26 mouse cellular contexts compared by ENCODE assay signal in the genomic region with DNA sequence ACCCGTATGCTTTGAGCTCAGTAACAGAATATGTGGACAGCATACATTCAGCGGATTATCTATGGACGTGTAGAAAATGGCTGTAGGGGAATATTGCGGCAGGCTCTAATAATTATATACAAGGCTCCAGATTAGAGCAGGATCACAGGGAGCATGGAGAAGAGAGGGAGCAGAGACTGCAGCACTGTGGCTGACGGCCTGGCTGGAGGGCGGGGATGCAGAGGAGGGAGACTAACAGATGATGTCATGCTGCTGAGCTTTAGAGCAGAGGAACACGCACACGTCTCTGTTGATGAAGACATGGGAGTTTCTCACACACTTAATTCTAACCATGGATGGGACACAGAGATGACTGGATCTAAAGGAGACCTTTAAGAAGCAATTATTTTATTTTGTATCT. TPM values are rescaled to one million over a fixed set of nuclear protein-coding genes. Genes with fewer than 3 reads are reported as not detected.
"Had no signal": no experiment of that assay in that cellular context is flagged by ENCODE, and none has a peak within 500 bp of the region (broad histone marks: within the 10 kb centered on the region; RNA-seq: fewer than 3 reads in every experiment).

No protein-coding gene starts in this region.

- H3K27me3 ChIP-seq: midbrain, embryonic 12.5 days; midbrain, embryonic 15.5 days; neural tube, embryonic 13.5 days; neural tube, embryonic 15.5 days had no signal

- H3K4me1 ChIP-seq: midbrain, embryonic 10.5 days had no signal

- H3K4me3 ChIP-seq: midbrain, embryonic 10.5 days; midbrain, embryonic 12.5 days; midbrain, embryonic 15.5 days; myocyte; neural tube, embryonic 13.5 days; neural tube, embryonic 15.5 days had no signal

- H3K9ac ChIP-seq: lung, embryonic 14.5 days; midbrain, embryonic 12.5 days; midbrain, embryonic 15.5 days; neural tube, embryonic 13.5 days; neural tube, embryonic 15.5 days had no signal

- DNase-seq: lung, adult 18-20 months; lung, embryonic 14.5 days; lung, postnatal 10 days; lung, postnatal 4 days; retina, postnatal 1 day; right cerebral cortex, adult 18-20 months; right cerebral cortex, postnatal 25 days; right cerebral cortex, postnatal 4 days; spleen, adult 18-20 months; thymus, adult 18-20 months; thymus, postnatal 14 days; thymus, postnatal 36 days had no signal

- H3K27ac ChIP-seq: midbrain, embryonic 10.5 days; midbrain, embryonic 12.5 days; midbrain, embryonic 15.5 days; neural tube, embryonic 13.5 days; neural tube, embryonic 15.5 days had no signal

- ATAC-seq: midbrain, embryonic 15.5 days had no signal

- H3K4me2 ChIP-seq: lung, embryonic 14.5 days; midbrain, embryonic 12.5 days; midbrain, embryonic 15.5 days; neural tube, embryonic 13.5 days; neural tube, embryonic 15.5 days had no signal

- H3K9me3 ChIP-seq: midbrain, embryonic 10.5 days; midbrain, embryonic 12.5 days; midbrain, embryonic 15.5 days; neural tube, embryonic 13.5 days; neural tube, embryonic 15.5 days had no signal

- H3K36me3 ChIP-seq: midbrain, embryonic 10.5 days; midbrain, embryonic 12.5 days; midbrain, embryonic 15.5 days; neural tube, embryonic 13.5 days; neural tube, embryonic 15.5 days had no signal

RNA-seq across cellular contexts. Expression of a gene that starts 22.9 kb away (rescaled TPM):
- total RNA-seq: megakaryocyte, adult 5-6 weeks; megakaryocyte-erythroid progenitor cell, adult 5-6 weeks had no signal
- polyA plus RNA-seq: lung, embryonic 14.5 days; lung, embryonic 16.5 days; midbrain, embryonic 10.5 days; midbrain, embryonic 12.5 days; myocyte; neural tube, embryonic 11.5 days; small intestine, adult 2 months; stomach, embryonic 14.5 days; stomach, embryonic 16.5 days; thymus, postnatal 0 days had no signal
